Mouse (Mus musculus): ENCODE data around the gene Btnl10. TPM values are rescaled to one million over a fixed set of nuclear protein-coding genes. Genes with fewer than 3 reads are reported as not detected.

The Btnl10 gene
- total RNA-seq, 1 experiment from 2014 or later: 4.1 TPM

DNA sequence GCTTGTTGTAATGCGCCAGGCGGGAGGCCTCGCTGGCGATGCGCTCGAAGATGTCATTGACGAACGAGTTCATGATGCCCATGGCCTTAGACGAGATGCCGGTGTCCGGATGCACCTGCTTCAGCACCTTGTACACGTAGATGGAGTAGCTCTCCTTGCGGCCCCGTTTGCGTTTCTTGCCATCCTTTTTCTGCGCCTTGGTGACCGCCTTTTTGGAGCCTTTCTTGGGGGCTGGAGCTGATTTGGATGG, 36.4 kb downstream of the Btnl10 start:
- ATAC-seq (replicated peaks in 1 of 2; ENCODE audit: insufficient read depth in 1 of 2, low FRiP score in 2 of 2, low TSS enrichment in 1 of 2, low read depth in 1 of 2, poor library complexity in 2 of 2, severe bottlenecking in 2 of 2): peak; percentile 12 to 23; a peak in 3 of 4 replicates

DNA sequence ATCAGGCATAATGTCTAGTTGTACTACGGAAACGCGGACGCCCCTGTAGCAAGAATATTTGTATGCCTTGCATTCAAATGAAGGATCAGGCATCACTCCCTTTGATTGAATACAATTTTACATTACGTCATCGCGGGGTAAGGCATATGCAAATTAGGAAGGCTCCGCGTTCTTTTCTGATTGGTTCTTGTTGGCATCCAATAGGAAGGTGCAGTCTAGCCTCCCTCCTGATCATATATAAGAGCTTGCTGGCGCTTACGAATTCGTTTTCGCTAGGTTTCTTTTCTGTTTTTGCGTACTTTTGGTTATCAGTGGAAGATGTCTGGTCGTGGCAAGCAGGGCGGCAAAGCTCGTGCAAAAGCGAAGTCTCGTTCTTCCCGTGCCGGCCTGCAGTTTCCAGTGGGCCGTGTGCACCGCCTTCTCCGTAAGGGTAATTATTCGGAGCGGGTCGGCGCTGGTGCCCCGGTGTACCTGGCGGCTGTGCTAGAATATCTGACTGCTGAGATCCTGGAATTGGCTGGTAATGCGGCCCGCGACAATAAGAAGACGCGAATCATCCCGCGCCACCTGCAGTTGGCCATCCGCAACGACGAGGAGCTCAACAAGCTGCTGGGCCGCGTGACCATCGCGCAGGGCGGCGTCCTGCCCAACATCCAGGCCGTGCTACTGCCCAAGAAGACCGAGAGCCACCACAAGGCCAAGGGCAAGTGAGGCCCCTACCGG, 36.9 kb downstream of the Btnl10 start, which contains the start of the genes Hist3h2a and Trim17:
Gene Hist3h2a, plus strand, starts transcription at position 266 of the 723 bp plus-strand sequence.
Gene Trim17, plus strand, starts transcription at position 266 of the 723 bp plus-strand sequence.
- ATAC-seq (replicated peaks in 1 of 2; ENCODE audit: insufficient read depth in 1 of 2, low FRiP score in 2 of 2, low TSS enrichment in 1 of 2, low read depth in 1 of 2, poor library complexity in 2 of 2, severe bottlenecking in 2 of 2): peak; percentile 74 to 88

DNA sequence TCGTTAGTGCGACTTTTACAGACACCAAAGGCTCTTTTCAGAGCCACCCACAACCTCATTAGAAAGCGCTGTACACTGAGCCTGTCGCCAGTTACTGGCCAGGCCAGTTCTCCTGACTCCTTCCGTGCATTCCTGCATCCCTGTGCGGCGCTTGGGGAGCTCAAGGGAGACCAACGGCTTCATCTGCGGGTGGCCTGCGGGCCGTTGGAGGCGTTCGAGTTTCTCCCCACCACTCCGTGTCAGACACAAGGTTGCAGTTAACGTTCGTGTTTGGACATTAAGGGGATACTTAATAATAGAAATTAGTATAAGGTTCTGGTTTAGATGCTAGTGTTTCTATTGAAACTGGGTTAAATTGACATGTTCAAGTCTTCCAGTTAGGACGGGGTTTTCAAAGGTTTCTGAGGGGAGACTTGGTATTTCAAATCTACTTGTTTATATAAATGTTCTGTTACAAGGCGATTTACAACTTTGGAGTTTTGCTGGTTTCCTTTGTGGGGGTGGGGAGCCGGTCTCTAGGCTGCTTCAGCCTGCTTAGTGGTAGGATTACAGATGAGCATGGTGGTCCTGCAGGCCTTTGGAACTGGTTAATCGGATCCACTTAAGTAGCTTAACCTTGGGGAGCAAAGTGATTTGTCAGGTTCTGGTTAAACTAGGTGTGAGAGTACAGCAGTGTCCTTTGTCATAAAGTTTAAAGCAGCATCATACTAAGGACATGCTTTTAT, 37.6 kb downstream of the Btnl10 start:
- ATAC-seq (replicated peaks in 1 of 2; ENCODE audit: insufficient read depth in 1 of 2, low FRiP score in 2 of 2, low TSS enrichment in 1 of 2, low read depth in 1 of 2, poor library complexity in 2 of 2, severe bottlenecking in 2 of 2): no peak; a peak in 1 of 4 replicates

DNA sequence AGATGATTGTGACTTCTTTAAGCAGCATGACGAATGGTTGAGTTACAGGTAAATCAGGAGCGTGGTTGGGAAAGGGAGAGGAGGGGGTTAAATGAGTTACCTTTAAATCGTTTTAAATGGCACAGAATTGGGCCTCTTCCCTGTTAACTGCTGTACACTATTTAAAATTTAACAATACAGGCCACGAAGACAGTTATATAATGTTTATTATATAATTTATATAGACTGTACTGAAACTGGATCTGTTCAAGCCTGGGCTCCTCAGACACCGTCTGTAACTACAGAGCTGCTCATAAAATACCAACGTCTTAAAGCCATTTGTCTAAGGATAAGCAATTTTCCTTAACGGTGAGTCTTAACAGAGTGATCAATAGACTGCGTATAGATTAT, 38.2 kb downstream of the Btnl10 start:
- ATAC-seq (replicated peaks in 1 of 2; ENCODE audit: insufficient read depth in 1 of 2, low FRiP score in 2 of 2, low TSS enrichment in 1 of 2, low read depth in 1 of 2, poor library complexity in 2 of 2, severe bottlenecking in 2 of 2): no peak

DNA sequence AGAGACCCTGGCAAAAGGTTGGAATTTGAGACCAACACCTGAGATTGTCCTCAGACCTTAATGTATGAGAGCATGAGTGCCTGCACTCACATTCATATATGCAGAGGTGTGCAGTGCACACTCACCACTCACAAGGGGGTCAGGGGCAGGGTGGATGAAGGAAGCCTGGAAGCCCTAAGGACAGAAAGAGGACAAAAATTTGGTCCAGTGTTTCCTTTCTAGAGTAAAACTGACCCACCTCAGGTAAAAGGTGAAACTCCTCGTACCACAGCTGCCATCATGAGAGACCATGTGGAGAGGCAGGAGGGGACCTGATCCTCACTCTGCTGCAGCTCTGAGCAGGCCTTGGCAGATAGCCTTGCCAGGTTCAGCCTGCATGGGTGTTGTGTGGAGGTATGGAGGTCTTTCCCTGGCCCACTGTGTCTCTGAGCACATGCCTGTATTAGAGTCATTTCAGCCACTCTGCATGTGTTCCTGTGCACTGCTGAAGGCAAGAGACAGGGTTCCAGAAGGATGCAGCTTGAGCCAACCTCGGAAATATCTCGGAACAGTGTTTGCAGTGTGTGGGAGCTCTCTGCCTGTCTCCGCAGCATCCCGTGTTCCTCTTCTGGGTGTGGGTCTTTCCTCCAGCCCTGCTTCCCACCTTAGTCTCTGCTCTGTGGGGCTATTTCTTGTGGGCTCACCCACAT, 39.7 kb downstream of the Btnl10 start:
- no peak for ATAC-seq (replicated peaks in 1 of 2; ENCODE audit: insufficient read depth in 1 of 2, low FRiP score in 2 of 2, low TSS enrichment in 1 of 2, low read depth in 1 of 2, poor library complexity in 2 of 2, severe bottlenecking in 2 of 2)

DNA sequence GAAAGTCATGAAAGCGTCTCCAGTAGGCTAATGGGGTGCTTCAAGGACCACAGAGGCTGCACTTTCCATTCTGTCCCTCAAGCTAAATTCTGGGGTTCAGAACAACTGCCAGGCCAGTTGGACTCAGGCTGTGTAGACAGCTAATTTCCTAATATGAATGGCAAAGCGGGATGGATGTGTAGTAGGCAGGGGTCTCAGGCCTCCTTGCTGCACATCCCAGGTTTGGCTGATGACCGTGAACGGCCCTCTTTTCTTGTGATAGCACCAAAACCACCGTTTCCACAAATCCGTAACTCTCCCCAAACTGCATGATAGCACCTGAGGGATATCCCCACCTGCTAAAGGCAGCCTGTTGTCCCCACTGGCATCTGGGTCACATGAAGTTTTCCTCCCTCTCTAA, 40.8 kb downstream of the Btnl10 start:
- ATAC-seq (replicated peaks in 1 of 2; ENCODE audit: insufficient read depth in 1 of 2, low FRiP score in 2 of 2, low TSS enrichment in 1 of 2, low read depth in 1 of 2, poor library complexity in 2 of 2, severe bottlenecking in 2 of 2): no peak

DNA sequence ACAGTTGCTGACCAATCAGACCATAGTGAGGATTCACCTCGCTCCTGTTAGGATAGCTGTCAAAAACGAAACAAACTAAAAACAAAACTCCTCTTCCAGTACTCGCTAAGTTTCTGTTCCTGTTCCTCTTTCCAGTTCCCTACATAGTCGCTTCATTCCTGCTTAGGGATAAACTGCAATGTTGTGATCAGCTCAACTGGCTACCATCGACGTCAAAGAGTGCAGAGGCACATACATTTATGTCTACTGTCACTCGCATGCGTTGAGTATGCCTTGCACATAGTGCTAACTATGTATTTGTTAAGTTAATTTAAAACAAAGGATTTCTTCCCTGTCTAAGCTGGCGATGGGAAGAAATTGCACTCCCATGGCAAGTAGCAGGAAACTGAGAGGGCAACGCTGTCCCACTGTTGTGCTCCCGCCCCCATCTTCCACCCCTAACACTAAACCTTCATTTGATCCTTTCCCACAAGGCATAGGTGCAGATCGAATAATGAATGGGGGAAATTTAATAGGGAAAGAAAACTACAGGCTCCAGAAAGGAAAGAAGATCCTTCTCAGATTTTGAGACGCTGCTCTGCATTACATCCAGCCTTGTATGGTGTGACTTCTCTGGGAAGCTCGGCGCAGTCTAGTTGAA, 41.6 kb downstream of the Btnl10 start:
- ATAC-seq (replicated peaks in 1 of 2; ENCODE audit: insufficient read depth in 1 of 2, low FRiP score in 2 of 2, low TSS enrichment in 1 of 2, low read depth in 1 of 2, poor library complexity in 2 of 2, severe bottlenecking in 2 of 2): no peak

DNA sequence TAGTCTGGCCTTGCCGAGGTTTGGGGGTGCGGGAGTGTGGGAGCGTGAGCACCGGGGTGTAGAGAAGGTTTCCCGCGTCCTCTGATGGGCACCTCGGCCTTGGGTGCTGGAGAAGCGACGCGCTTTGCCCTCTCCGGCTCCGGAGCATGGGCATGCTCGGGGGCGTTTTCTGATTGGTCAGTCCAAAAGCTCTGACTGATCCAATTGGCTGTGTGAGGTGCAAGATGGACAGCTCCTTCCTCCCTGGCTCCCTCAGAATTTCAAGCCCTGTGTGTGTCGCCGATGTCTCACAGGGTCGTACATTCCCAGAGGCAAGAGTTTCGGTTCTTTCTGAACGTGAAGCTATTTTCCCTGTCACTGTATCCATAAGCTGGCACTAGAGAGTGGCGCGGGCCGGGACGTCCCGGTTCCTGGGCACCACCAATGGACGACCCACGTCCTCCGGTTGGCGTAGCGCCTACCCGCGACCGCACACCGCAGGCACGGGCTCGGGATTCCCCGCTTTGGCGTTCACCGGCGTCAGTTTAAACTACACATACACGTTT, 42.3 kb downstream of the Btnl10 start:
- peak; percentile 80 to 91 for ATAC-seq (replicated peaks in 1 of 2; ENCODE audit: insufficient read depth in 1 of 2, low FRiP score in 2 of 2, low TSS enrichment in 1 of 2, low read depth in 1 of 2, poor library complexity in 2 of 2, severe bottlenecking in 2 of 2)

DNA sequence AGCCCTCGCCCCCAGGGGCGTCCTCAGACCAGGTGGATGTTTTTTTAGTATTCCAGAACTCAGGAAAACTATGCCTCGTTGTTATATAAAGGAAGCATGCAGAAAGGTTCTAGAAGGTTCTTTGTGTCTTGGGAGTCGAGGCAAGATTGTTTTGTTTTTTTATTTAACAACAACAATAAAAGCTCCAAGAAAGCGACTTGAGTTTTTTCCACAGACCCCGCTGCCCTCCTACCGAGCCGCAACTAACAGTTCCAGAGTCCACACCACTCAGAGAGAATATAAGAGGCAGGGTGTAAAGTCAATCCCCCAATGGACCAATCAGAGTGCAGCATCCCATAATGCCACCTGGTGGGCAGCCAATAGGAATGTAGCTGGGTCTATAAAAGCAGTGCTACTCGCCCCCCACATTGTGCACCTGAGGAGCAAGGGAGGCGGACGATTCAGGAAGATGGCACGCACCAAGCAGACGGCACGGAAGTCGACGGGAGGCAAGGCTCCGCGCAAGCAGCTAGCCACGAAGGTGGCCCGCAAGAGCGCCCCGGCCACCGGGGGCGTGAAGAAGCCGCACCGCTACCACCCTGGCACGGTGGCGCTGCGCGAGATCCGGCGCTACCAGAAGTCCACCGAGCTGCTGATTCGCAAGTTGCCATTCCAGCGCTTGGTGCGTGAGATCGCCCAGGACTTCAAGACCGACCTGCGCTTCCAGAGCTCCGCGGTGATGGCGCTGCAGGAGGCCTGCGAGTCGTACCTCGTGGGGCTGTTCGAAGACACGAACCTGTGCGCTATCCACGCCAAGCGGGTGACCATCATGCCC, 43.9 kb downstream of the Btnl10 start:
- no peak for ATAC-seq (replicated peaks in 1 of 2; ENCODE audit: insufficient read depth in 1 of 2, low FRiP score in 2 of 2, low TSS enrichment in 1 of 2, low read depth in 1 of 2, poor library complexity in 2 of 2, severe bottlenecking in 2 of 2)

DNA sequence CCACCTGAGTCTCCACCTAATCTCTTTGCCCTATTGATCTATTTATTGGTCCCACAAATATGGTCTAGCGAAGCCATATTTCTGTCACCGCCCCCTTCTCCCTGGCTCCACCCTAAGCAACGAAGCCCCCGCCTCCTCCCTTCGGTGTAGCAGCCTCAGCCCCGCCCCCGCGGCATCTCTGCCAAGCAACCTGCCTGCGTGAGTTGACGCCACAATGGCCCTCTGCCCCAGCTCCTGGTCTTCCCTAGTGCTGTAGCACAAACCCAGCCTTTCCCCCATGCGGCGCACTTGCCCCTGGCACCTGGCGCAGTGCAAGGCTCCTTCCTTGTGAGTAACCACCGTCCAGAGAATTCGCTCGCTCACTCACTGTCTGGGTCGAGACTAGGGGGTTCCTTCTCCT, 45.8 kb downstream of the Btnl10 start:
- no peak; a peak in 1 of 4 replicates for ATAC-seq (replicated peaks in 1 of 2; ENCODE audit: insufficient read depth in 1 of 2, low FRiP score in 2 of 2, low TSS enrichment in 1 of 2, low read depth in 1 of 2, poor library complexity in 2 of 2, severe bottlenecking in 2 of 2)

DNA sequence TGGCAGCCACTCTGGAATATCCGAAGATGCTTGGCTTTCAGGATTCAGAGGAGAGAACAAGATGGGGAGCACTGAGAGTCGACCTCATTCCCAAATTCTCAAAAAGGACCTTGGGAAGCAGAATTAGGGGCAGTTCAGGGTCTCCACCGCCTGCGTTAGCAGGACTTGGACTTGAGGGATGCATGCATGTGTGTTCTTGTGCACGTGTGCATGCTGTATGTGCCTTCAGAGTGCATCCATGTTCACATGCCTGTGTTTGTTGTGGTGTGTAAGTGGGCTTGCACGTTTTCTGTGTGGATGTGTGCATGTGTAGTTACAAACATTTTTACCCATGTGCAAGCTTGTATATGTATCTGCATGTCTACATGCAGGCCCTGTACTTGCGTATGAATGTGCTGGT, 46.5 kb downstream of the Btnl10 start:
- no peak for ATAC-seq (replicated peaks in 1 of 2; ENCODE audit: insufficient read depth in 1 of 2, low FRiP score in 2 of 2, low TSS enrichment in 1 of 2, low read depth in 1 of 2, poor library complexity in 2 of 2, severe bottlenecking in 2 of 2)

DNA sequence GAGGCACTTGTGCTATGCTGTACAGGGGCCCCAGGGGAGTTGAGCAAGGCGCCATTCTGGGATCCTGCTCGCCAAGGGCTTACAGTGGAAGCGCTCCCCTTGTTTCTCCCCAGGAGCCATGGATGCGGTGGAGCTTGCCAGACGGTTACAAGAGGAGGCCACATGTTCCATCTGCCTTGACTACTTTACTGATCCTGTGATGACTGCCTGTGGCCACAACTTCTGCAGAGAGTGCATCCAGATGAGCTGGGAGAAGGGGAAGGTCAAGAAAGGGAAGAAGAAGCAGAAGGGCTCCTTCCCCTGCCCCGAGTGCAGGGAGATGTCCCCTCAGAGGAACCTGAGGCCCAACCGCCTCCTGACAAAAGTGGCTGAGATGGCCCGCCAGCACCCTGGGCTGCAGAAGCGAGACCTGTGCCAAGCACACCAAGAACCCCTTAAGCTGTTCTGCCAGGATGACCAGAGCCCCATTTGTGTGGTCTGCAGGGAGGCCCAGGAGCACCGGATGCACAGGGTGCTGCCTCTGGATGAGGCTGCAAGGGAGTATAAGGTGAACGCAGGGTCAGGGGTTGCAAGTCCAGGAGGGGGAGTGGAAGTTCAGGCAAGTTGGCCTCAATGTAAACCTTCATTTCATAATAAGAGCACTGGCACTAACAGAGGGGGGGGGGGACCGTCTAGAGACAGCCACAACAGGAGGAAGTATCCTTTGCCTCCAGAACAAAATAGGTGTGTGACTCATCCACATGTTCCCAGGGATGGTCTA, 47.5 kb downstream of the Btnl10 start:
- ATAC-seq (replicated peaks in 1 of 2; ENCODE audit: insufficient read depth in 1 of 2, low FRiP score in 2 of 2, low TSS enrichment in 1 of 2, low read depth in 1 of 2, poor library complexity in 2 of 2, severe bottlenecking in 2 of 2): no peak

DNA sequence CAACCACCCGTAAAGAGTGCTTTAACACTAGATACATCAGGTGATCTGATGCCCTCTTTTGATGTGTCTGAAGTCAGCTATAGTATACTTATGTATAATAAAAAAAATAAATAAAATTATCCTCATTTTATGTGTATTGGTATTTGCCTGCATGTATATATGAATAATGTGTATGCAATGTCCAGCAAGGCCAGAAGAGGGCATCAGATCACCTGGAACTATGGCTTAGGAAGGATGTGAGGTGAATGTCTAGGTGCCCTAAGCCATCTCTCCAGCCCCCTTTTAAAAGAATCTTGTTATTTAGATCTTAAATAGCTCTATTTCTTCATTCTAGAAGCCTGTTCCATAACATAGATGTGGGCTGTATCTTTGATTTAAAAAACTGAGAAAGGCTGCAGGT, 49.6 kb downstream of the Btnl10 start:
- ATAC-seq (replicated peaks in 1 of 2; ENCODE audit: insufficient read depth in 1 of 2, low FRiP score in 2 of 2, low TSS enrichment in 1 of 2, low read depth in 1 of 2, poor library complexity in 2 of 2, severe bottlenecking in 2 of 2): no peak; a peak in 1 of 4 replicates

DNA sequence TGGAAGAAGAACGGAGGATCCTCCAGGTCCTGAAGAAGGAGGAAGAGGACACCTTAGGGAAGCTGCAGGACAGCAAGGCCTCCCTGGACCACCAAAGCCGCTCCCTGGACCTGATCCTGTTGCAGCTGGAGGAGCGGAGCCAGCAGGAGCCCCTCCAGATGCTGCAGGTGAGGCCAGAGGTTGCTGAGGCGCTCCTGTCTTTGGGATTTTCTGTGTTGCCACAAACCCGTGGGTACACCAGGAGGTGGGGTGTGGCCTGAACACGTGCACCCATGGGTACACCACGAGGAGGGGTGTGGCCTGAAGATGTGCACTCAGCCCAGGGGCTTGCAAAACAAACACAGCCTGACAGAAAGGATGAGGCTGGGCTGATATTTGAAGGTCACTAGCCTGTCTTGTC, 50.8 kb downstream of the Btnl10 start:
- ATAC-seq (replicated peaks in 1 of 2; ENCODE audit: insufficient read depth in 1 of 2, low FRiP score in 2 of 2, low TSS enrichment in 1 of 2, low read depth in 1 of 2, poor library complexity in 2 of 2, severe bottlenecking in 2 of 2): no peak

DNA sequence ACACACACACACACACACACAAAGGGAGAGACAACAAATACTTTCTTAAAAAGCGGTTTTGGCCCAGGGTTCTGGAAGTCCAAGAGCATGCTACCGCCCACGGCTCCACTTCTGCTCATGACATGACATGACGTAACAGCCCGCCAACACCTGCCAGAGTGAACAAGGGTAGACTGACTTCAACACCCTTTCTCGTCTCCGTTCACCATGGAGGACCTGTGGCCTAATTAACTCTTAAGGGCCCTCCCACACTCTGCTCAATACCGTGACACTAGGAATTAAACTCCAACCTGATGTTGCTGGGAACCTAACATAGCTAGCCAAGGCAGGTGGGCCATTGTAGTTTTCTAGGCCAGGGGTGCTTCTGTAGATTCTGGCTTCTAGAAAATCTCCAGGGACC, 51.3 kb downstream of the Btnl10 start:
- ATAC-seq (replicated peaks in 1 of 2; ENCODE audit: insufficient read depth in 1 of 2, low FRiP score in 2 of 2, low TSS enrichment in 1 of 2, low read depth in 1 of 2, poor library complexity in 2 of 2, severe bottlenecking in 2 of 2): no peak

DNA sequence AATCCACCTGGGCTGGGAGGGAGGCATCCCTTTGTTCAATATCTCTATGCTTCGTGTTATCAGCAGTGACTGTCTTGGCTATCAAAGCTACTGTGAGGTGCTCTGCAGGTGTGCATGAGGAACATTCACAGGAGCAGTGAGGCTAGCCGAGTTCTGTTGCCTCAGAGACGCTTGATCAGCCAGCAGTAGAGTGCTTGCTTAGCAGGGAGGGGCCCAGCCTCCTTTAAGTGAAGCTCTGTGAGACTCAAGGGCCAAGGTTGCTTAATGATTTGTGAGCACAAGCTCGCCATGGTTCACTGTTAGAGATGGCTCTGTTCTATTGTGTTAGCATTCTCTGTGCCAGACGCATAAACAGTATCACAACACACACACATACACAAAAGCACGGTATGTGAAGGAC, 52.0 kb downstream of the Btnl10 start:
- ATAC-seq (replicated peaks in 1 of 2; ENCODE audit: insufficient read depth in 1 of 2, low FRiP score in 2 of 2, low TSS enrichment in 1 of 2, low read depth in 1 of 2, poor library complexity in 2 of 2, severe bottlenecking in 2 of 2): no peak
